Mouse (Mus musculus) MEL (cell line): ENCODE data around the gene Fnip2. TPM values are rescaled to one million over a fixed set of nuclear protein-coding genes. Genes with fewer than 3 reads are reported as not detected.

Experiments used
- DNase-seq: peaks from one replicate; pipeline ENCODE4 v3.0.0; 2011; ENCODE audit warnings: low read depth, low spot score
- H3K27ac ChIP-seq: 2 replicates; pipeline ENCODE4 v1.5.1; 2012; ENCODE audit warnings: low read depth, mild to moderate bottlenecking, control low read depth, low read length, moderate library complexity; ENCODE audit not compliant: control insufficient read depth
- H3K27me3 ChIP-seq, 2 experiments: fragments of 150-350 bp in 1 of 2; sonication (generic) in 1 of 2; 2 replicates each; pipeline ENCODE4 v1.6.1; 2012; ENCODE audit warnings: low read length in 2 of 2, mild to moderate bottlenecking in 2 of 2, improper control_type of control experiment in 1 of 2, moderate library complexity in 1 of 2; ENCODE audit not compliant: insufficient read depth in 2 of 2, control insufficient read depth in 1 of 2
- H3K36me3 ChIP-seq, 2 experiments: 2 replicates each; pipeline ENCODE4 v1.6.1; 2012 to 2014; ENCODE audit warnings: low read length in 2 of 2, improper control_type of control experiment in 1 of 2, inconsistent platforms in 1 of 2, mild to moderate bottlenecking in 1 of 2; ENCODE audit not compliant: insufficient read depth in 2 of 2, control insufficient read depth in 1 of 2
- H3K4me1 ChIP-seq, 2 experiments: fragments of 150-350 bp in 1 of 2; sonication (generic) in 1 of 2; 2 replicates each; pipeline ENCODE4 v1.6.1; 2012; ENCODE audit warnings: low read length in 2 of 2, improper control_type of control experiment in 1 of 2, mild to moderate bottlenecking in 1 of 2; ENCODE audit not compliant: insufficient read depth in 2 of 2, control insufficient read depth in 1 of 2
- H3K4me3 ChIP-seq, 2 experiments: fragments of 150-350 bp in 1 of 2; sonication (generic) in 1 of 2; 2 replicates each; pipeline ENCODE4 v1.5.1; 2012; ENCODE audit warnings: low read depth in 2 of 2, low read length in 2 of 2, mild to moderate bottlenecking in 2 of 2, moderate library complexity in 2 of 2, control low read depth in 1 of 2, improper control_type of control experiment in 1 of 2; ENCODE audit not compliant: control insufficient read depth in 1 of 2, insufficient read depth in 1 of 2
- H3K79me2 ChIP-seq: 2 replicates; pipeline ENCODE4 v1.6.1; 2012; ENCODE audit warnings: mild to moderate bottlenecking, low read length, moderate library complexity; ENCODE audit not compliant: control insufficient read depth, poor library complexity, insufficient read depth
- H3K9ac ChIP-seq: 2 replicates; pipeline ENCODE4 v1.6.1; 2012; ENCODE audit warnings: low read depth, mild to moderate bottlenecking, control low read depth, low read length, moderate library complexity; ENCODE audit not compliant: control insufficient read depth, poor library complexity, severe bottlenecking
- H3K9me3 ChIP-seq: fragments of 150-350 bp; sonication (generic); replicated peaks from 2 replicates; pipeline ENCODE4 v1.6.1; 2012; ENCODE audit warnings: mild to moderate bottlenecking, low read length, improper control_type of control experiment, moderate library complexity; ENCODE audit not compliant: insufficient read depth
- CHD2 ChIP-seq: IDR thresholded peaks from 2 replicates; pipeline ENCODE4 v1.6.1; 2011; ENCODE audit warnings: low read length, improper control_type of control experiment
- E2F4 ChIP-seq: IDR thresholded peaks from 2 replicates; pipeline ENCODE4 v1.6.1; 2011; ENCODE audit warnings: low read depth, low read length, improper control_type of control experiment, borderline replicate concordance
- ELF1 ChIP-seq: IDR thresholded peaks from 2 replicates; pipeline ENCODE4 v1.6.1; 2014; ENCODE audit warnings: low read depth, mild to moderate bottlenecking, inconsistent platforms, low read length, improper control_type of control experiment, moderate library complexity
- EP300 ChIP-seq, 2 experiments: IDR thresholded peaks; 2 replicates each; pipeline ENCODE4 v1.6.1; 2011; ENCODE audit warnings: improper control_type of control experiment in 2 of 2, low read length in 2 of 2, low read depth in 1 of 2, mild to moderate bottlenecking in 1 of 2
- ETS1 ChIP-seq: IDR thresholded peaks from 2 replicates; pipeline ENCODE4 v1.6.1; 2012; ENCODE audit warnings: low read depth, mild to moderate bottlenecking, inconsistent platforms, low read length, improper control_type of control experiment, moderate library complexity
- HCFC1 ChIP-seq: IDR thresholded peaks from 2 replicates; pipeline ENCODE4 v1.6.1; 2012; ENCODE audit warnings: low read depth, mild to moderate bottlenecking, inconsistent platforms, low read length, improper control_type of control experiment, moderate library complexity
- JUND ChIP-seq: IDR thresholded peaks from 2 replicates; pipeline ENCODE4 v1.6.1; 2011; ENCODE audit warnings: low read depth, mild to moderate bottlenecking, improper control_type of control experiment, low read length
- KAT2A ChIP-seq: conservative IDR thresholded peaks from 2 replicates; pipeline ENCODE4 v1.6.1; 2012; ENCODE audit warnings: low read depth, low read length, improper control_type of control experiment, inconsistent platforms
- MAFK ChIP-seq: IDR thresholded peaks from 2 replicates; pipeline ENCODE4 v1.6.1; 2011; ENCODE audit warnings: low read depth, mild to moderate bottlenecking, low read length, improper control_type of control experiment, borderline replicate concordance
- MYC ChIP-seq: IDR thresholded peaks from 2 replicates; pipeline ENCODE4 v1.6.1; 2011; ENCODE audit warnings: low read depth, mild to moderate bottlenecking, low read length, improper control_type of control experiment, moderate library complexity
- NRF1 ChIP-seq: IDR thresholded peaks from 2 replicates; pipeline ENCODE4 v1.6.1; 2014; ENCODE audit warnings: low read depth, mild to moderate bottlenecking, inconsistent platforms, low read length, improper control_type of control experiment, moderate library complexity; ENCODE audit not compliant: poor library complexity, insufficient read depth, severe bottlenecking
- POLR2AphosphoS5 ChIP-seq: IDR thresholded peaks from 2 replicates; pipeline ENCODE4 v1.6.1; 2012; ENCODE audit warnings: low read depth, borderline replicate concordance, mild to moderate bottlenecking, inconsistent platforms, low read length, moderate library complexity, mixed read lengths
- RCOR1 ChIP-seq: IDR thresholded peaks from 2 replicates; pipeline ENCODE4 v1.6.1; 2012; ENCODE audit warnings: low read depth, mild to moderate bottlenecking, inconsistent platforms, low read length, improper control_type of control experiment
- SMC3 ChIP-seq: IDR thresholded peaks from 2 replicates; pipeline ENCODE4 v1.6.1; 2011; ENCODE audit warnings: low read depth, low read length, improper control_type of control experiment
- TAL1 ChIP-seq: IDR thresholded peaks from 2 replicates; pipeline ENCODE4 v1.6.1; 2012; ENCODE audit warnings: mild to moderate bottlenecking, inconsistent platforms, low read length, moderate library complexity, mixed read lengths
- UBTF ChIP-seq: IDR thresholded peaks from 2 replicates; pipeline ENCODE4 v1.6.1; 2012; ENCODE audit warnings: low read depth, mild to moderate bottlenecking, inconsistent platforms, low read length, improper control_type of control experiment, moderate library complexity, borderline replicate concordance; ENCODE audit not compliant: insufficient read depth
- USF2 ChIP-seq, 2 experiments: IDR thresholded peaks; 2 replicates each; pipeline ENCODE4 v1.6.1; 2011 to 2012; ENCODE audit warnings: improper control_type of control experiment in 2 of 2, low read length in 2 of 2, borderline replicate concordance in 1 of 2, inconsistent platforms in 1 of 2, low read depth in 1 of 2, mild to moderate bottlenecking in 1 of 2; ENCODE audit not compliant: insufficient read depth in 1 of 2
- ZC3H11A ChIP-seq: IDR thresholded peaks from 2 replicates; pipeline ENCODE4 v1.6.1; 2012; ENCODE audit warnings: low read depth, mild to moderate bottlenecking, inconsistent platforms, low read length, improper control_type of control experiment
- ZMIZ1 ChIP-seq: IDR thresholded peaks from 2 replicates; pipeline ENCODE4 v1.6.1; 2012; ENCODE audit warnings: low read depth, mild to moderate bottlenecking, inconsistent platforms, low read length, improper control_type of control experiment, moderate library complexity
- ZNF384 ChIP-seq: IDR thresholded peaks from 2 replicates; pipeline ENCODE4 v1.6.1; 2012; ENCODE audit warnings: low read depth, mild to moderate bottlenecking, inconsistent platforms, low read length, improper control_type of control experiment
- polyA plus RNA-seq, 2 experiments: library from polyadenylated mRNA; stranded (reverse) in 1 of 2; unstranded in 1 of 2; fragments of >175 nt in 1 of 2; fragments of >200 nt in 1 of 2; gene quantifications; 2 replicates each; pipeline versions ENCODE4 v1.2.1 to v1.2.4; 2012; ENCODE audit warnings: low replicate concordance in 2 of 2, low read depth in 1 of 2; ENCODE audit not compliant: insufficient read length in 2 of 2, insufficient read depth in 1 of 2, missing spikeins in 1 of 2
- total RNA-seq: library from RNA; depleted of rRNA; stranded (reverse); fragments of 300-350 nt; gene quantifications from 2 replicates; pipeline ENCODE4 v1.2.3, GENCODE M21; 2012

Gene Fnip2
- total and polyA plus RNA-seq, 3 experiments: 10.4 to 65.8 (median 11.0) TPM

DNA sequence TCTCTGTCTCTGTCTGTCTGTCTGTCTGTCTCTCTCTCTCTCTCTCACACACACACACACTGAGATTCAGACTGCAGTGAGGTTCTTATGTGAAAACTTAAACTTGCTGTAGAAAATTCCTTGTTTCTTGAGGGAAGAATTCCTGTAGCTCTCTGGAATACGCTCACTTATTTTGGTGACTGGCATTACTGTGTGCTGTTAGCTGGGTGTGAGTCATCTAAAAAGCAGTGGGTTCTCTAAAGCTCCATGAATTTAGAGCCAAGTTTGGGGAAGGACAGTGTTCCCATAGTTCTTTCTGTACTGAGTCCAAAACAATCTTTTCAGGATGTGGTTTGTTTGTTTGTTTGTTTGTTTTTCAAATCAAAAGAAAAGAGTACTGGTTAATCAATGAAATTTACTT lies 142.2 kb downstream of the Fnip2 start:
- peaks cover 2% of the 10 kb centered on the region in 2 experiments; a peak in 2 of 4 replicates for H3K27me3 ChIP-seq
- H3K9ac ChIP-seq: no peak overlapping the region
- no peak for TF ChIP-seq ZNF384
- no peak for TF ChIP-seq UBTF
- TF ChIP-seq KAT2A: no peak
- TF ChIP-seq E2F4: no peak
- no peak for TF ChIP-seq ZMIZ1
- TF ChIP-seq CHD2: no peak
- TF ChIP-seq SMC3: no peak
- no peak for TF ChIP-seq MAFK
- TF ChIP-seq ZC3H11A: no peak
- TF ChIP-seq NRF1: no peak
- no peak for TF ChIP-seq POLR2AphosphoS5
- TF ChIP-seq HCFC1: no peak
- TF ChIP-seq RCOR1: no peak
- no peak for TF ChIP-seq ELF1
- no peak for TF ChIP-seq EP300 (IDR thresholded peaks at IDR 0.05; ENCODE audit: low read depth in 1 of 2, low read length in 2 of 2)
- no peak for TF ChIP-seq ETS1
- TF ChIP-seq USF2 (IDR thresholded peaks at IDR 0.05; ENCODE audit: borderline replicate concordance in 1 of 2, insufficient read depth in 1 of 2, low read depth in 1 of 2, low read length in 2 of 2): no peak
- no peak for TF ChIP-seq TAL1
- no peak for TF ChIP-seq MYC
- no peak for DNase-seq
- H3K4me3 ChIP-seq: no peak overlapping the region
- no peak overlapping the region for H3K27ac ChIP-seq
- H3K9me3 ChIP-seq: no peaks in the 10 kb centered on the region
- H3K36me3 ChIP-seq: no peaks in the 10 kb centered on the region
- no peaks in the 10 kb centered on the region for H3K4me1 ChIP-seq
- no peaks in the 10 kb centered on the region for H3K79me2 ChIP-seq

DNA sequence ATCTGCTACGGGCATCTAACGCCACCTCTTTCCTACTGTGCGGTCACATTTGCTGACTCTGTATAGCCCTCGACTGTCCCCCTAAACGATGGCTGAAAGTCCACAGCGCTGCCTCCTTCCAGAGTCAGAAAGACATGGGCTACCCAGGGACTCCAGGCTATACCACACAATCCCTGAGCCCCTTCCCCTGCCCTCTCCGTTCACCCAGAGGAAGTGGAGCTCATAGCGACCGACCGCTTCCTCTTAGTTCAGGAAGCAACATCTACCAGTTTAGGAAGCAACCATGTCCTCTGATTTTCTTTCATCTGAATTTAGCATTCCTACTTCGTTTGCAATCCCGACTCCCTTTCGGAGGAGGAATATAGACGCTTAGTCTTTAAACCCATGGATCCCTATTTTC lies 148.7 kb downstream of the Fnip2 start:
- Histone ChIP-seq H3K36me3 (no peaks in the 10 kb centered on the region), H3K9me3 (no peaks in the 10 kb centered on the region), H3K4me3 (no peak overlapping the region), H3K27ac (no peak overlapping the region), H3K9ac (no peak overlapping the region), H3K79me2 (no peaks in the 10 kb centered on the region), H3K27me3 (peaks cover 2% of the 10 kb centered on the region in 2 experiments; a peak in 1 of 4 replicates), H3K4me1 (no peaks in the 10 kb centered on the region)
- TF ChIP-seq ETS1: no peak
- no peak for TF ChIP-seq JUND
- no peak for TF ChIP-seq HCFC1
- DNase-seq: no peak
